Mouse (Mus musculus) retina, embryonic 14.5 days (tissue): Measurements from ENCODE around the gene Mxra7.

Source experiments
- DNase-seq: peaks from one replicate; pipeline ENCODE4 v3.0.0-alpha.2; 2015; ENCODE audit warnings: low spot score

Mxra7 gene

DNA sequence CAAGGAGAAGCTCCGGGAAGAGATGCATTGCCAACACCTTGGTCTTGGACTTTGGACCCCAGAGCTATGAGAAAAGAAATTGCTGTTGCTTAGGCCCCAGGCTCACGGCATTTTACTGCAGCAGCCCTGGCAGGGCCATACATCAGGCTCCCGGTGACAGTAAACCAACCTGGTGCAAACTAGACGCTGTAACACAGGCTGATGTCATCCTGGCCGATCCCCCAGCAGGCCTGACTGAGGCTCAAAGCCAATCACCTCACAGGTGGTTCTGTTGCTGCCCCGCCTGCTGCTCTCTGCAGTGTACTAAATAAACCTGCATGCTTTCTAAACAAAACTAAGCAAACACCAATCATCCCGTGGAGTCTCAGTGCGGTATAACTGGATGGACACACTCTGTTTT lies 9.1 kb downstream of the Mxra7 start:
- DNase-seq = no peak

DNA sequence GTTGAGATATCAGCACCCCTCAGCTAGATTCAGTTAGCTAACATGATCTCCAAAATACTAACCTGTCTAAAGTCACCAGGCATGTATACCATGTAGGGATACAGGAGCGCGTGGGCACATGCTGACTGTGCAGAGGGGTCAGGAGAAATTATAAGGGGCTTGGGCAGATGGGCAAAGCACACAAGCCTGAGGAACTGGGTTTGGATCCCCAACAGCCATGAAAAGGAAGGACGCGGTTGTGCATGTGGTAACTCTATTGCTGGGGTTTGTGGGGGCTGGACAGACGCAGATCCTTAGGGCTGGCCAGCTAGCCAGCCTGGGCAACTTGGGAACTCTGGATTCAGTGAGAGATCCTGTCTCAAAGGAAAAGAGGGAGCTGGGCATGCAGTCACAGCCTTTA lies 10.3 kb downstream of the Mxra7 start:
- DNase-seq = no peak

DNA sequence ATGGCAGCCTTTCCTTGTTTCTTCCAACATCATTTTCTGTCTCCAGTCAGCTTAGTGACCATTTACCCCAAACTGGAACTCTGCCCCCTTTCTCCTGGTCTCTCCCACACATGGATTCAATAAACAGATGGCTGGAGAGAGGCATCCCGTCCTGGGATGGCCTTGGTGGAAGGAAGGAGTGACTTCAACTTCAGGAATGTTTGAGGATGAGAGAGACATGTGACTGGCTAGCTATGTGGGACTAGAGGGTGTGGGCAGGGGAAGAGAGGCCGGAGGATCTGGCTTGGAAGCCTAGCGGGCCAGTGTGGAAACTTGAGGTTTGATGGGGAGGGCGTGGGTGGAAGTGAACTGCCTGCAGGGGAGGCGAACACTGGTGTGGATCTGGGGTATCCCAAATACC lies 11.1 kb downstream of the Mxra7 start:
- DNase-seq = no peak

DNA sequence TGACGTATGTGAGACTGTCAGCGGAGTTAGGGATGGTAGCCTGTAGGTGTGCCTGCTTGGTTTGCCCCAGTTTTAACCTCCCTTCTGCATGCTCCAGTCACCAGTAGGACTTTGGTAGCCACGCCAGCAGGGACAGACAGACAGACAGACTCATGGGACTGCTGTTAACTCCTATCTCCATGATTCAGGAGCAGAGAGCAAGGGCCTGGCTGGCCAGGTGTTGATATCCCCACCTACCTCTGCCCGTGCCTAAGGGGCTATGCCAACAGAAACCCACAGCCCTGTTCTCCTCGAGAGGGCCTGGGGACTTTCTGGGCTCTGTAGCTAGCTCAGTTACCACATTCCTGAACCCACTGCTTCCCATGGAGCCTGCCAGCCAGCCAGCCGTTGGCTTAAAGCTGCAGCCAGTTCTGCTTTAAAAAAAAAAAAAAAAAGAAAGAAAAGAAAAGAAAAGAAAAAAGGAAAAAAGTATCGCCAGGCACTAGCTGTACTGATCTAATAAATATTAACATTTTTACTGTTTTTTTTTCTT lies 12.9 kb downstream of the Mxra7 start:
- no peak for DNase-seq

DNA sequence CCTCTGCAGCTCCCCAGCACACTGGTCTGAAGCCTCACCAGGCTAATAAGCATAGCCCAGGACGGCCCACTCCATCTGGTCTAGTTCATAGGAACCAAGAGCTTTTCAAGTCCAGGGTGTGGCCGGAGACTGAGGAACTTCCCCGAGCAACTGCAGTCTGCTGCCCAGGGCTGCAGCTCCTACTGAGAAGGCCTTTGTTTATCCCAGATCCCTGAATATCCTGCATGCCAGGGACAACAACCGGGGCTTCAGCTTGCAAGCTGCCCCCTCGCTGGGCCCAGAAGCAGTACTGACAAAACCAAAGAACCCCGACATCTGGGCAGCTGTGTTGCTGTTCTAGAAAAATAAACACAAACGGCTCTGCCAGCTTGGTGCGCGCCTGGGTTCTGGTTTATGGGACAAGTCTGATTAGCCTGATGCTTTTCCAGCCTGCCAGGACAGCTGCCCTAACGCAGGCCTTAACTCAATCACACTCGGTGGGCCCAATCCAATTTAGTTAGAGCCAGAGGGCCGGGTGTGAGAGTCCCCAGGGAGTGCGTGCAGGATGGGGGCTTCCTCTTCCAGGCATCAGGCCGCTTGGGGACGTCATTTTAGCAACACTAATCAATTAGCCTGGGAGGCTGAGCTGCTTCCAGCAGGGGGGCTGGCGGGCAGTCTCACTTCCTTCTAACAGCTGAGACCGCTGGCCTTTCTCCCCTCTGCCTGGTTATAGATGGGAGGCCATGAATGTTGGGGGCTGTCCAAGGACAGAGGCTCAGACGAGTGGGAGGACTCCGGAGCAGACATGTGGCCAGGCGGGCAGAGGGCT lies 13.6 kb downstream of the Mxra7 start:
- DNase-seq = peak; percentile 88

DNA sequence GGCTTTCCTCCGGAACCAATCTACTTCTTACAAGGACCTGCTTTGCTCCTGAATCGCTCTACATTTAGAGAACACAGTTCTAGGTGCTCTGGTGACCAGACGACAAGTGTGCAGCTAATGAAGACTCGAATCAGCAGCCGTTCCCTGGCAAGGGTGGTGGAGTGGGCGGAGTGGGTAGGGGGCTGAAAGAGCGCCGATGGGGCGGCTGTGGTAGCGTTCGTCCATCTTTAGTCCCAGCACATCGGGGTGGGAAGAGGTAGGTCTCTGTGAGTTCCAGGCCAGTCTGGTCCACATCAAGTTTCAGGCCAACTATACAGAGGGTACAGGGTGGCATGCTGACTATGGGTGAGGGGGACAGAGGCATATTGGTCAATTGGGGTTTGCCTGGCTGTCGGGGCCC lies 14.2 kb downstream of the Mxra7 start:
- no peak for DNase-seq

DNA sequence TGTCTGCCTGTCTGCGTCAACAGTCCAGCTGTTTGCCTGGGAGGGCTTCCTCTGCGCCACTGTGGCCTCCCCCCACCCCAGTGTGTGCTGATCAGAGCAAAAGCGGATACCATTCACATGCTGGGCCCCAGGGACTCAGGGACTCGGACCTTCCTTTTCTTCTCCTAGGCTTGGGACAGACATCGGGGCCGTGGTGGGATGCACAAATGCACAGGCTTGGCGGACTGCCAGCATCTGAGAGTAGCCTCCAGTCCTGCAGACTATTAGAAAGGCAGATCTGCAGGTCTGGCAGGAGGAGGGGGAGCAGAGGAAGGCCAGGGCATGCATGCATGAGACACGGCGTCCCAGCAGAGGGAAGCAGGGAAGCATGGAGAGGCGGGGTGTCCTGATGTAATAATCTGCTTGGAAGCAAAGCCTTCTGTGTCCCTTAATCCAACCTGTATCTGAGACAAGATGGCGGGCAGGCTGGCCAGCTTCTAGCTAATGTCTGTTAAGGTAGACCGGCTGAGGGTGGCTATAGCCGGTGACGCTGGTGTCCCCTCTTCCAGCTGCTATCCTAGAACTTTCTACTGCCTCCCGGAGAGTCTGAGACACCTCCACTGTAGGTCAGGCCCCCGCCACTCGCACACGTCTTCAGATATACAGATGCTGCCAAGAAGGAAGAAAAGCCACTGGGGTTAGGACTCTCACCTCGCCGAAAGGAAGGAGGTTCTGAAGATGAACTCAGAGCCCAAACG lies 14.9 kb downstream of the Mxra7 start:
- DNase-seq = peak; percentile 77

DNA sequence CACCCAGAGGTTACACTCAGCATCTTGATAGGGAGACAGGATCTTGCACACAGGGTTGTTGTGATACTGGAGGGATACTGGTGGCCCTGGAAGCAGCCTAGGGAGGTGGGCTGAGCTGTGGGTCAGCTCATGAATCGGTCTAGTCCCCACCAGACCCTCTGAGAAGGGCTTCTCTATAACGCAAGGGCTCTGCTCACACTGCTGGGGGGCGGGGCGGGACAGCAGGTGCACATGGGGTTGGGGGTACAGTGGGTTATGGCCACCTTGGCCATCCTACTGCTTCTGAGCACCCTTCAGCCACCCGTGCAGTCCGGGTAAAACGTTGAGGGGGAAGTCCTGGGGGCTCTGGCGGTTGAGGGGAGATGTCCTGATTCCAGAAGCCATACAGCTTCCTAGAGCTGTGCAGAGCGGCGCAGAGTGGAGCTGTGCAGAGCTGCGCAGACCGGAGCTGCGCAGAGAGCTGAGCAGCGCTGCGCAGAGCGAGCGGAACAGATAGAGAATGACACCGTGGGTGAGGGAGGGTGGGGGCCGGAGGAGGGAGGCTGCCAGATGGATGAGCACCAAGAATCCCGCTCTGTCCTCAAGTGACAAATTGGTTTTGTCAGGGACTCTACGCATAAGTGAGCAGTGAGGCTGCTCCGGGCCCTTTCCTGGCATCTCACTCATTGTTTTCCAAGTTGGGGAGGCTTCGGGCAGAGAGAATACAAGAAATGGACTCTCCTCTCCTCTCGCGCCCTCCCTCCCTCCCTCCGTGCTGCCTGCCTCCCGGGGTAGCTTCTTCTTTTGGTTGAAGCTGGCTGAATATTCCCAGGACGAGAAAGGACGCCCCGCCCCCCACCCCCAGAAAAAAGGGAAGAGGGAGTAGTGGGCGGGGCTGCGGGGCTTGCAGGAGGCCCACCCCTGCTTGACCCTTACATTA lies 16.6 kb downstream of the Mxra7 start:
- peak; percentile 97 for DNase-seq

DNA sequence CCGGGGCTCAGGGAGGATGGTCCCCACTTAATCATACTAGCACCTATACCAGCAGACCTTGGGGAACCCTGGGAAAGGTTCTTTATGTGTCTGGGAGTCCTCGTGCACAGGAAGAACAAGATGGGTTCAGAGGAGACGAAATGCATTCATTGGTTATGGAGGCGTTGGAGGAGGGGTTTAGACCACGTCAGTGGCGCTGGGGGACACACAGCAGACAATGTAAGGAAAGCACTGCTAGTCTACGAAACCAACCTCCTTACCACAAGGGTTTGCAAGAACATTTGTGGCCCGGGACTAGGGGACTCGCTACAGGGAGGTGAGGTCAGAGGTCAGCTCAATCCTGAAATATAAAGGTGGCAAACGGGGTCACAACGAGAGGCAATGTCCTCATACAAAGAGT lies 17.3 kb downstream of the Mxra7 start:
- DNase-seq = peak; percentile 51

DNA sequence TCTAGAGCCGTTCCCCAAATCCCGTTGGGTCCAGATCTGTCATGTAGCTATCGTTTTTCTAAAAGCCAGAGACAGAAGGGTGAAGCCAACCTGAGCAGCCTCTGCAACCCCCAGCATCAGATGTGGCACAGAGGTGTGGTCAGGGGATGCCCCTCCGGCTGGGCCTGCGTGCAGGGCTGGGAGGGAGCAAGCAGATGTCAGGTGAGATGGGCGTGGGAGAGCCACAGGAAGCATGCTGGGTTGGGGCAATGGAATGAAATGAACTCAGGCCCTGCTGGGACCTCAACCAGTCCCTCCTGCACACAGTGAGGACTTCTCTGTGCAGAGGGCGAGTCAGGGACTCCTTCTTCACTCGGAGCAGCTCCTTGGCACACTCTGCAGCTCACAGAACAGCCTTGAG lies 18.3 kb downstream of the Mxra7 start:
- DNase-seq = no peak

DNA sequence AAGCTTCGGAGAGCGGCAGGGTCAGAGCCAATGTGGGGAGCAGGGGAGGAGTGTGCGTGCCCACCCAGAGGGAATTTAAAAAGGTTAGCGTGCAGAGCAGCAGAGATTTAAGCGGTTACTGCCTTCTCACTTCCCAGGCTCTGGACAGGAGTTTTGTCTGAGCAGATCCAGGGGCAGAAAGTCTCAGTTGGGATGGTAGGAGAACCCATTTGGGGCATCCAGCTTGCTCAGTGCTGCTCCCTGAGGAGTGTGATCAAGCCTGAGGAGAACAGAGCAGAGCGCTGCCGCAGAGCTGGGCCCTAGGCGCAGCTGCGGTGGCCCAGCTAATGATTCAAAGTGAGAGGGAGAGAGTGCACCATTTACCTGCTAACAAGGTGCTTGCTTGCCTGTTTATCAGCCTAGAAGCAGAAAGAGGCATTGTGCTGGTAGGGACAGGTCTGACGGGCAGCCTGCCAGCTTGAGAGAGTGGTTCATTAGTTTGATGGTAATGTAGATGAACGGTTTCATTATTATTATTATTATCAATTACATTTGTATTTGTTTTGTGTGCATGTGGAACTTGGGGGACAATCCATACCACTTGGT lies 18.9 kb downstream of the Mxra7 start:
- DNase-seq = no peak

DNA sequence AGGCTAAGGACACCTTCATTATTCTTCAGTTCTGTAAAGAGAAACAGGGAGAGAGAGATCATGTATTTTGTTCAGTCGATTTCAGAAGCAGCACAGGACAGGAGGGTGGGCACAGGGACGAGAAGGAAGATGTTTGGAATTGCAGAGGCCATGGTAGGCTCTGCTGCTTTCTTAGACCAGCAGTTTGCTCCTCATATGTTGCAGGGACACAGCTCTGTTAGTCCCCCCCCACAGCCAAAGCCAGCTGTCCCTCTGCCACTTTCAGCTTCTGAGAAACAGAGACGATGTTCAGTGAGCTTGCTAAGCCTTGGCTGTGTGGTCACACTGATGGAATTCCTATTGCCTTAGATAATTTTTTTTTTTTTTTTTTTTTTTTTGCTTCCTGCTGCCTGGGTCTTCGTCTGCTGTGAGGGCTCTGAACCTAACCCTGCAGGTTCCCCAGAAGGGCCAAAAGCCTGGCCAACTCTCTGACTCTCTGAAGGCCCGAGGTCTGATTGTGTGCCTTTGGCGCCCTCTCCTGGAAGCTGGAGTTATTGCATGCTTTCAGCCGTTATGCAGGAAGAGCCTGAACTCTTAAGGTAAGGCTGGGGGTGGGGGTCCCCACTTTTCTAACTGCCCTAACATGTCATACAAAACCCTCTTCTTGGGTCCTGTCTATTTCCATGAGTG lies 19.8 kb downstream of the Mxra7 start:
- DNase-seq = peak; percentile 94

DNA sequence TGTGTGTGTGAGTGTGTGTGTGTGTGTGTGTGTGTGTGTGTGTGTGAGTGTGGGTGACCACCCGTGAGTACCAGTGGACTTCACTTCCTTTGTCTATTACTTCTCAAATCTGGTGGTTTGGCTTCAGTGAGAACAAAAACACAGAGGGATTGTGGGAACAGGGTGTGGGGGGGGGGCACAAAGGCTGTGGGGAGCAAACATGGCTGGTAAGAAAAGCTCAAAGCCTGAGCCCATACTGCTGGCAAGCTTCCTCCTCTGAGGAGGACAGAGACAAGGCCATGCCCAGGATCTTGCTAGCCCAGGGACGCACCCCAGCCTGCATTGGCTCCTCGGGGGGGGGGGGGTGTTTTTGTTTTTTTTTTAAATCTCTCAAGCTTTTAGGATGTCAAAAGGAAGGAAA lies 20.3 kb downstream of the Mxra7 start:
- no peak for DNase-seq

DNA sequence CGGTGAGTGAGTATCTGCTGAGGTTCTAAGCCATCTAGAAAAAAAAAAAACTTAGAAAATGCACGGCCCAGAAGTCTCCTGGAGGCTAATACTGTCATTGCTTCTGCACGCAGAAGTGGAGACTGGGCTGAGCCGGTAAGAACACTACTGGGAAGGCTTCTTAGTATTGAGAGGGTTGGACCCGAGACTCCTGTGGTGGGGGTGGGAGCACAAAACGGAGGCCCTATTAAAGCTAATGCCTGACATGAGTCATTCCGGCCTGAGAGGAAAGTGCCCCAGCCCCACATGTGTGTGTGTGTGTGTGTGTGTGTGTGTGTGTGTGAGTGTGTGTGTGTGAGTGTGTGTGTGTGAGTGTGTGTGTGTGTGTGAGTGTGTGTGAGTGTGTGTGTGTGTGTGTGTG lies 20.7 kb downstream of the Mxra7 start:
- no peak for DNase-seq

DNA sequence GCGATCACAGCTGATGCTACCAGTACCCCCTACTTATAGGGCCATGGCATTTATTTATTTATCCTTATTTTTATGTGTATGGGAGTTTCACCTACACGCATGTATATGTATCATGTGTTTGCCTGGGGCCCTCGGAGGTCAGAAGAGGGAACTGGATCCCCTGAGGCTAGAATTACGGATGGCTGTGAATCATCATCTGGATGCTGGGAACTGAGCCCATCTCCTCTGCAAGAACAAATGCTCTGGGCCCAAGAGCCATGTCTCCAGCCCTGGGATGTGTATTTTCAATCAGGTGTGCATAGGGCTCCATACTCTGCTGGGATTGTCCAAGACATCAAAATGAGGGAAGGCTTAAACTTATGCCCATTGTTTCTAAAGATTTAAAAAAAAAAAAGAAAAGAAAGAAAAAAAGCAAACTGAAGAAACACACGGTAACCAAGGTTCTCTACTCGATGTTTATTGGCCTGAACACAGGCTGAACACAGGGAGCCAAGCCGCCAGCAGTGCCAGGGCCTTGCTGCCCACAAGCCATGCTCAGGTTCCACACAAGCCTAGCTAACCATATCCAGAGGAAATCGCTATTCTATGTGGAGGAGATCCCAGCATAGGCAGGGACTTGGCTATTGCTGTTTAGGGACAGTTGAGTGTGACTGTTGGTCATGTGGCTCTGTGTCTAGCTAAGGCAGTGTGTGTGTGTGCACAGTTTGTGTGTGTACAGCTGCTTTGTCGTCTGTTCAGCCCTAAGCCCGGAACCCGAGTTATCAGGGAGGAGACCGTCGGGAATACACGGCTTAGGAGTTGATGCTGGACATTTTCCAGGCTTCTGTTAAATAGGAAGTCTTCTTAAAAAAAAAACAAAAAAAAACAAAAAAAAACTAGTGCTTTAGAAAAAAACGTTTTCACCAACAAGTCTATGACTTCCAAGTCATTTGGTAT lies 21.4 kb downstream of the Mxra7 start:
- no peak for DNase-seq

DNA sequence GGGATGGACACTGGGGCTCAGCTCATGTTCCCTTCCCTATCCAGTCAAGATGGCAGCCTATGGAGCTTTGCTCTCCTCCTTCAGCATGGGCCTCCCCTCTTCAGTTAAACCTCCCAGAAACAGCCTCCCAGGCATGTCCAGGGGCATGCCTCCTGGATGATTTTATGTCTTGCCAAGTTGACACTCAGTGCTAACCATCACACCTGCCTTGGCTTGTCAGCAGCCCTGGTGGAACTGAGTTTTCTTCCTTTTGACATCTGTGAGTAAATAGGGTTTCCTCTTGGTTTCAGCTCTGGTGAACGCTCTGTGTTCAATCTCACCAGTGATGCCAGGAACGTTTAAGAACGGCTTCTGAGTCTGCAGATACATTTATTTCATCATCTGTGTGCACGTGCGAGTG lies 25.1 kb downstream of the Mxra7 start:
- no peak for DNase-seq

DNA sequence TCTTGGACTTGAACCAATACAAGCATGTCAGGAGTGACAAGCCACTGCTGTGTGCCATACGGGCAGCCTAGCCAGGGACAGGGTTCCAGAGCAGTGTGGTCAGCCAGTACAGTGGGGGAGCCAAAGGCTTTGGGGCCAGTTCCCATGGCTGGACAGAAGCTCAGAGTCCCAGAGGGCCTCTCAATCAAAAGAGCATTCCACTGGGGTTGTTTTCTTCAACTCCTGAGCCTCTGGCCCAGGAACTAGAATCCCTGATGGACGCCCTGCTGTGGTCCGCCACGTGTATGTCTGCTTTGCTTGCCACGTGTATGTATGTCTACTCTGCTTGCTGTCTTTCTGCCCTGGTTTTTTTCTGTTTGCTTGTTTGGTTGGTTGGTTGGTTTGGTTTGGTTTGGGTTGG lies 26.7 kb downstream of the Mxra7 start:
- no peak for DNase-seq

DNA sequence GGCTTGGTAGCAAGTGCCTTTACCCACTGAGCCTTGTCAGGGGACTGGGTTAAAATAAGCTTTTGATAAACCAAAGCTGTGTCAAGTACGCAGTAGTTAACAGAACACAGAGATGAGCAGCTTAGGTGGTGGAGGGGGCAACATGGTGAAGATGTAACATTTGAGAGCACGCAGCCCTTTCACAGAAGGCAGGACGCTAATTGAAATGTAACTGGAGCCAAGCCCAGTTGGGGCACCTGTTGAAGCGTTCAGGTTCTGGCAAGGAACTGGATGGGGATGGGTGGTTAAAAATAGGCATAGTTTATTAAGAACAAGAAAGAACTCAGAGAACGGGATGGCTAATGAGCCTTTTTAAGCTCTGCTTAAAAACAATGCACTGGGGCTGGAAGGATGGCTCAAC lies 28.5 kb downstream of the Mxra7 start:
- DNase-seq = no peak

DNA sequence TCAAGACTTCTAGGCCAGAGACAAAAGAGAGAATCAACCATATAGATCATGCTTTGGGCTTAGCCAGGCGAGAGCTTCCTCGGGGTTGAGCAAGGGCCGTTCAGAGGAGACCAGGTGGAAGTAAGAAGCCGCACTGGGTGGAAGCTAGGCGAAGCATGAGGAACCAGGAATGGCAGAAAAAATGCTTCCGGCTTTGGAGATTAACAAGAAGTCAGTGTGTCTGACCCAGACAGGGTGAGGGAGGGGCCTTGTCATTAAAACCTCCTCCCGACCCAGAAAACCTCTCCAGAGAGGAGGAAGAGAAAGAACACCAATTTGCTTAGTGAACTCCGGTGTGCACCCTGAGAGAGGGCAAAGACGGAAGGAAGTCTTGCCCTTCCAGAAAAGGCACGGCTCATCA lies 43.6 kb downstream of the Mxra7 start:
- DNase-seq = peak; percentile 59

DNA sequence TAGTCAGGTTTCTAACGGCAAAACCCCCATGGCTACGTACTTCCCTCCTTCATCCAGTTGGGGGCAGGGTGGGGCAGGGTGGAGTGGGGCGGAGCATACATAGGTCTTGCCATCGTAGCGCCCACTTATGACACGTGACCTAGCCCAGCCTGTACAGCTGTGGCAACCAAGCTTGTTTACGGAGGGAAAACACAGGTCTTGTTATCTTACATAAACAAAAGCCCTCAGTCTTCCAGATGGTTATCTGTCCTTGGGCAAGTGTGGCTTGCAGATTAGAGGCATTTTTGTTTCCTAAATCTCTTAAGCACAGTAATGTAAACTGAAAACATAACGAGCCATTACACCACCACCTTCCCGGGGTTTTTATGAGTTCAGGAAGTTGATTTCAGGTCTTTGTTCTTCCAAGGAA lies 45.1 kb downstream of the Mxra7 start:
- peak; percentile 26 for DNase-seq
